Mouse (Mus musculus) ES-Bruce4 (cell line): ENCODE data around the gene Rab8a. TPM values are rescaled to one million over a fixed set of nuclear protein-coding genes. Genes with fewer than 3 reads are reported as not detected.

Experiments used
- H3K27ac ChIP-seq: 2 replicates; pipeline ENCODE4 v1.5.1; 2012; ENCODE audit warnings: low read length, inconsistent platforms; ENCODE audit not compliant: insufficient read depth
- H3K27me3 ChIP-seq: 2 replicates; pipeline ENCODE4 v1.6.1; 2012; ENCODE audit warnings: mild to moderate bottlenecking, low read length, inconsistent platforms; ENCODE audit not compliant: control insufficient read depth, poor library complexity, insufficient read depth, severe bottlenecking
- H3K36me3 ChIP-seq: 2 replicates; pipeline ENCODE4 v1.6.1; 2012; ENCODE audit warnings: inconsistent platforms, mild to moderate bottlenecking, low read length, moderate library complexity; ENCODE audit not compliant: control insufficient read depth, poor library complexity, insufficient read depth, severe bottlenecking
- H3K4me1 ChIP-seq: one replicate; pipeline ENCODE4 v1.8.1; 2011; ENCODE audit warnings: low read length; ENCODE audit not compliant: control insufficient read depth, insufficient read depth
- H3K4me3 ChIP-seq: 2 replicates; pipeline ENCODE4 v1.5.1; 2011; ENCODE audit warnings: low read depth, mild to moderate bottlenecking, low read length
- H3K9ac ChIP-seq: 2 replicates; pipeline ENCODE4 v1.6.1; 2012; ENCODE audit warnings: low read depth, mild to moderate bottlenecking, inconsistent platforms; ENCODE audit not compliant: poor library complexity, severe bottlenecking
- H3K9me3 ChIP-seq: replicated peaks from 2 replicates; pipeline ENCODE4 v1.6.1; 2012; ENCODE audit warnings: mild to moderate bottlenecking, low read length, inconsistent platforms; ENCODE audit not compliant: control insufficient read depth, poor library complexity, insufficient read depth, severe bottlenecking
- CTCF ChIP-seq: IDR thresholded peaks from one replicate; pipeline ENCODE4 v1.8.1; 2011; ENCODE audit warnings: low read depth, low read length
- EP300 ChIP-seq: IDR thresholded peaks from 2 replicates; pipeline ENCODE4 v1.6.1; 2011; ENCODE audit warnings: low read depth, low read length; ENCODE audit not compliant: insufficient read depth
- POLR2A ChIP-seq: IDR thresholded peaks from one replicate; pipeline ENCODE4 v1.8.1; 2011; ENCODE audit warnings: low read length; ENCODE audit not compliant: insufficient read depth
- polyA plus RNA-seq: library from polyadenylated mRNA; stranded (reverse); fragments of >200 nt; gene quantifications from 2 replicates; pipeline ENCODE4 v1.2.4, GENCODE M21; 2011; ENCODE audit warnings: low read depth; ENCODE audit not compliant: missing spikeins, insufficient read depth, insufficient read length

The Rab8a gene
- polyA plus RNA-seq, 1 experiment = 115 TPM

DNA sequence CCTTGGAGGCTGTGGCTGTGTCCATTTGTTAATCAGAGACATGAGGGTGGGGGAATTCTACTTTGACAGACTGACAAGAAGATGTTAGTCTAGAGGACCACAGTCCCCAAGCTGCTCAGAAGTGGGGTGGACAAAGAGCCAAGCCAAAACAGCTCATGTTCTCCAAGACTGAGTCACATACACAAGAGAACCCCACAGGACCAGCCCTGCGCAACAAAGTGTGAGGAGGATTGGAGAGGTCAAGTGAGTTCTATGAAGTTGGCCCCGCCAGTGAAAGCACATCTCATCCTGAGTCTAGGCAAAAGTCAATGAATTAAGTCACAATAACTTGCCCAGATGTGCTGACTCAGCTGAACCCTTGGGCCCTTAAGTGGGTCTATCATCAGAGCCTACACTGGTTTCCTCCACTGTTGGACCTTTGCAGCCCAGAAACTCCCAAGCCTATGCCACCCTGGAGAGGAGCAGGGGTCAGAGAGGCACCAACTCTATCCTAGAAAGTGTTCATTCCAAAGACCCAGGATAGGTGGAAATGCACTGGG lies 26.9 kb downstream of the Rab8a start:
- H3K27ac ChIP-seq = no peak overlapping the region
- H3K36me3 ChIP-seq = no peaks in the 10 kb centered on the region
- H3K4me1 ChIP-seq = no peaks in the 10 kb centered on the region
- no peak overlapping the region for H3K4me3 ChIP-seq
- H3K9ac ChIP-seq = no peak overlapping the region
- TF ChIP-seq CTCF (no peak), POLR2A (no peak), EP300 (no peak)
- no peaks in the 10 kb centered on the region for H3K27me3 ChIP-seq
- no peaks in the 10 kb centered on the region for H3K9me3 ChIP-seq

DNA sequence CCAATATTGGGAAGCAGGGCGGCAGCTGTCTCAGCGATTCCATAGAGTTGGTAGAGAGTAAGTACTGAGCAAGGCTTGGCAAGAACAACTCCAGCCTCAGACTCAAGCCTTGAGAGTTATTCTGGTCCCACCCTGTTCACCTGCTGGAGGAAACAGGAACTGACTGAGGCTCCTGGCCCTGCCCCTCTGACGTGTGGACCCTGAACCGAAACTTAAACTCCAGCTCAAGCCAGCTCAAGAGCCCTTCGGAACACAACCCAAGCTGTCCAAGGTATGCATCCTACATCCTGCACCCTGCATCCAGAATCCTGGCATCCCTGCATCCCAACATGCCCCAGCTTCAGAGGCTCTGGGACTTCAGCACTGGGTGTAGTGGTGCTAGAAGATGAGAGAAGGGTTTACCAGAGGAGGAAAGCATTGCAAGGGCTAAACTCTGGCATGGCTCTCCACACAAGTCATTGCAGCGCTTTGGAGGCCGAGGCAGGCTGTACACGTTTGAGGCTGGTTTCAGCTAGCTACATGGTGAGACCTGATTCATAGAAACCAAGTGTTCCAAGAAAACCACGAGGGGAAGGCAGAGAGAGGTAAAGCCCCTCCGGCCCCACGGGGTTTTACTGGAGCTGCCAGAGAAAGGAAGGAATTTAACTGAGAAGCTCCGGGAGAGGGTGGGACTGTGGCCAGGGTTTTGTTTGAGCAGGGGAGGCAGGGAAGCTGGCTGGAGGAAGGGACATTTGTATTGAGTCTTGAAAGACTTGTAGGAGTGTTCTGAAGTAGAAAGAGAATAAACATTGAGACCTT lies 28.6 kb downstream of the Rab8a start, which contains the start of gene Hsh2d:
TSS of gene Hsh2d (plus strand) at position 222 of the 798 bp plus-strand sequence.
- H3K36me3 ChIP-seq = no peaks in the 10 kb centered on the region
- TF ChIP-seq CTCF = no peak
- TF ChIP-seq EP300 = no peak
- no peak for TF ChIP-seq POLR2A
- H3K27ac ChIP-seq = 0 out of 2 replicates have a peak within 1 kb of the TSS, but pooled peaks have one; percentile 9
- no peaks in the 10 kb centered on the region for H3K9me3 ChIP-seq
- peaks cover 3% of the 10 kb centered on the region for H3K4me1 ChIP-seq
- no peaks in the 10 kb centered on the region for H3K27me3 ChIP-seq
- H3K9ac ChIP-seq = no peak within 1 kb of the TSS
- peak within 1 kb of the TSS; percentile 11; the same call in 1 of the 2 replicates for H3K4me3 ChIP-seq

DNA sequence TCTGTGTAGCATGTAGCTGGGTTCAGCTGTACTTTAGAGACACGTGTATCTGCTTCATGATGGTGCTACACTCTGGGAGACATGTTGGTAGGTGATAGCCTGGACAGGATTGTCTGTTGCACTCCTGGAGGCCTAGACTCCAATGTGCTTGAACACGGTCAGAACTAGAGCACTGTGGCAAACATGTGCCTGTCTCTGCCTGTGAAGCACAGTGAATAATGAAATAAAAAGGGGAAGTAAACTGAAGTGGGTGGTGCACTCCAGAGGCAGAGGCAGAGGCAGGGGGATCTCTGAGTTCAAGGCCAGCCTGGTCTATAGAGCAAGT lies 29.2 kb downstream of the Rab8a start:
- Histone ChIP-seq H3K27me3 (no peaks in the 10 kb centered on the region), H3K9me3 (no peaks in the 10 kb centered on the region)
- TF ChIP-seq CTCF = no peak
- TF ChIP-seq EP300 = no peak
- no peak for TF ChIP-seq POLR2A

DNA sequence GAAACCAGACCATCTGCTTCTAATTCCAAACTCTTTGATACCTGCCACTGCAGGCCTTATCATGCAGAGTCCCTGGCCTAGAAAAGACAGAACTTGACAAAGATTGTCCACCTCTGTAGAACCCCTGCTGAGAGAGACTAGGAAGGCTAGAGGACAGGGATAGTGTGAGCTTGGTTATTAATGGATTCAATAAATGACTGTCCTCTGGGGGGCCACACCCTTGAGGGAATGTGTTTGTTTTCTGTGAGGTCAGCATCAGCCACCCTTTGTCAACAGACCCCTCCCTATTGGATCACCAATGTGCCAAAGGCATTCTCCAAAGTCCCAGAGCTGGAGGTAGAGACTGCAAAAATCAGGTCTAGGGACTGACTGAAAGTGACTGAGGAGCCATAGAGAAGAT lies 31.1 kb downstream of the Rab8a start:
- Histone ChIP-seq H3K27me3 (no peaks in the 10 kb centered on the region), H3K4me3 (no peak overlapping the region), H3K36me3 (no peaks in the 10 kb centered on the region), H3K9me3 (no peaks in the 10 kb centered on the region), H3K27ac (0 out of 2 replicates have a peak overlapping the region, but pooled peaks have one; percentile 37), H3K4me1 (peaks cover 3% of the 10 kb centered on the region), H3K9ac (no peak overlapping the region)
- no peak for TF ChIP-seq CTCF
- TF ChIP-seq POLR2A = no peak
- TF ChIP-seq EP300 = no peak

More for the DNA sequence above, 29.2 kb downstream of the Rab8a start:
- Histone ChIP-seq H3K36me3 (no peaks in the 10 kb centered on the region), H3K4me1 (peaks cover 3% of the 10 kb centered on the region), H3K4me3 (no peak overlapping the region), H3K27ac (no peak overlapping the region), H3K9ac (no peak overlapping the region)

DNA sequence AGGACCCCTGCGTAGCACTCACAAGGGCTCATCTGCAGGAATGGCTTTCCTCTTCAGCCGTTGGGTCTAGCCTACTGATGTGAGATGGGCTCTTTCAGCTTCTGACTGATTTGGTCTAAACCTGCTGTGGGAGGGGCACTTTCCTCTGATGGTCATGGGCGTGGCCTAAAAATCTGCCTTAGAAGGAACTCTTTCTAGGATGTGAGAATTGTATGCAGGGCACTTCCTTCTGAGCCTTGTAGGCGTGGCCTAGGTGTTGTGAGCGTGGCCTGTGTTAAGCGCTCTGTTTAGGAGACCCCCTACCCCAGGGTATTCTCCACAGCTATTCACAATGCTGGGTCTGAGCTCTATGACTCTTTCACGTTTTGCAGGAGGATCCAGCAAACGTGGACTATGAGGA lies 37.0 kb downstream of the Rab8a start:
- no peaks in the 10 kb centered on the region; the same call in 1 of the 2 replicates for H3K9me3 ChIP-seq
- H3K4me3 ChIP-seq = peak overlapping the region; percentile 41
- H3K27me3 ChIP-seq = no peaks in the 10 kb centered on the region
- 0 out of 2 replicates have a peak overlapping the region, but pooled peaks have one; percentile 16 for H3K27ac ChIP-seq
- TF ChIP-seq CTCF (no peak), POLR2A (peak; percentile 43)
- no peaks in the 10 kb centered on the region for H3K36me3 ChIP-seq
- peak overlapping the region; percentile 19 for H3K9ac ChIP-seq
- H3K4me1 ChIP-seq = peaks cover 3% of the 10 kb centered on the region

DNA sequence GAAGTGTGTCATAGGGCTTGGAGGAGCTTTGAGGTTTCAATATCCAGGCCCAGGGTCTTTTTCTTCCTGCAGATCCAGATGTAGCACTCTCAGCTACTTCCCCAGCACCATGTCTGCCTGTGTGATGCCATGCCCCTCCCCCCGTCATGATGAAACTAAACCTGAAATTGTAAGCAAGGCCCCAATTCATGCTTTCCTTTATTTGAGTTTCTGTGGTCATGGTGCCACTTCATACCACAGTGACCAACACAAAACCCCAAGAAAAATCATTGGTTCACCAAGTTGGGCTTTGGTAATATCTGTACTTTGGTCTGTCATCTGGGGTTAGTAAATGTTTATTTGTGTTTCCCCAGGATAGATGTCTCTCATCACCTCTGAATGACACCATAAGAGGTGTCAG lies 47.6 kb downstream of the Rab8a start:
- H3K27ac ChIP-seq = no peak overlapping the region
- H3K4me3 ChIP-seq = no peak overlapping the region
- no peaks in the 10 kb centered on the region for H3K9me3 ChIP-seq
- no peaks in the 10 kb centered on the region for H3K4me1 ChIP-seq
- TF ChIP-seq POLR2A (no peak), CTCF (no peak), EP300 (no peak)
- no peaks in the 10 kb centered on the region for H3K36me3 ChIP-seq
- H3K27me3 ChIP-seq = no peaks in the 10 kb centered on the region
- no peak overlapping the region for H3K9ac ChIP-seq
